Mouse (Mus musculus) liver, adult (tissue): ENCODE measurements around the gene Rgs6.

Experiments used
- GATA4 ChIP-seq: IDR thresholded peaks from 2 replicates; pipeline ENCODE4 v1.6.1; 2014; ENCODE audit warnings: mild to moderate bottlenecking, low read length; ENCODE audit not compliant: insufficient replicate concordance

Rgs6 gene

GRCm38 (mm10) chr12:82700241-82700640 is 112.1 kb downstream of the Rgs6 start:
- no peak for TF ChIP-seq GATA4

GRCm38 (mm10) chr12:82700840-82701239 is 112.7 kb downstream of the Rgs6 start:
- TF ChIP-seq GATA4 = no peak

GRCm38 (mm10) chr12:82701359-82701758 is 113.3 kb downstream of the Rgs6 start:
- no peak for TF ChIP-seq GATA4

- TF ChIP-seq GATA4 = no peak
These were observed 122.3 kb downstream of the Rgs6 start for GRCm38 (mm10) chr12:82710376-82710775.

- TF ChIP-seq GATA4 = no peak
These were observed 126.2 kb downstream of the Rgs6 start for GRCm38 (mm10) chr12:82714284-82714683.

GRCm38 (mm10) chr12:82723017-82723540 is 135.0 kb downstream of the Rgs6 start:
- TF ChIP-seq GATA4 = no peak

- no peak for TF ChIP-seq GATA4
These were observed 138.2 kb downstream of the Rgs6 start for GRCm38 (mm10) chr12:82726255-82726654.

GRCm38 (mm10) chr12:82731587-82731986 is 143.5 kb downstream of the Rgs6 start:
- TF ChIP-seq GATA4 = no peak

- no peak for TF ChIP-seq GATA4
These were observed 154.9 kb downstream of the Rgs6 start for GRCm38 (mm10) chr12:82742955-82743354.

- no peak for TF ChIP-seq GATA4
These were observed 155.9 kb downstream of the Rgs6 start for GRCm38 (mm10) chr12:82744026-82744425.

GRCm38 (mm10) chr12:82744826-82745225 is 156.7 kb downstream of the Rgs6 start:
- TF ChIP-seq GATA4 = no peak

- TF ChIP-seq GATA4 = no peak
These were observed 159.0 kb downstream of the Rgs6 start for GRCm38 (mm10) chr12:82747099-82747498.

- no peak for TF ChIP-seq GATA4
These were observed 163.8 kb downstream of the Rgs6 start for GRCm38 (mm10) chr12:82751846-82752245.

- TF ChIP-seq GATA4 = no peak
These were observed 166.4 kb downstream of the Rgs6 start for GRCm38 (mm10) chr12:82754501-82754900.

- TF ChIP-seq GATA4 = no peak
These were observed 168.7 kb downstream of the Rgs6 start for GRCm38 (mm10) chr12:82756756-82757155.

GRCm38 (mm10) chr12:82757367-82757766 is 169.3 kb downstream of the Rgs6 start:
- TF ChIP-seq GATA4 = no peak

GRCm38 (mm10) chr12:82762046-82762445 is 174.0 kb downstream of the Rgs6 start:
- no peak for TF ChIP-seq GATA4
